Mouse (Mus musculus): ENCODE data around the gene Npm3. TPM values are rescaled to one million over a fixed set of nuclear protein-coding genes. Genes with fewer than 3 reads are reported as not detected.
A peak's percentile ranks its signal among the peaks of the same experiment; 100 is the strongest.

Gene Npm3
- polyA plus RNA-seq, 1 experiment, result 68.2 TPM

DNA sequence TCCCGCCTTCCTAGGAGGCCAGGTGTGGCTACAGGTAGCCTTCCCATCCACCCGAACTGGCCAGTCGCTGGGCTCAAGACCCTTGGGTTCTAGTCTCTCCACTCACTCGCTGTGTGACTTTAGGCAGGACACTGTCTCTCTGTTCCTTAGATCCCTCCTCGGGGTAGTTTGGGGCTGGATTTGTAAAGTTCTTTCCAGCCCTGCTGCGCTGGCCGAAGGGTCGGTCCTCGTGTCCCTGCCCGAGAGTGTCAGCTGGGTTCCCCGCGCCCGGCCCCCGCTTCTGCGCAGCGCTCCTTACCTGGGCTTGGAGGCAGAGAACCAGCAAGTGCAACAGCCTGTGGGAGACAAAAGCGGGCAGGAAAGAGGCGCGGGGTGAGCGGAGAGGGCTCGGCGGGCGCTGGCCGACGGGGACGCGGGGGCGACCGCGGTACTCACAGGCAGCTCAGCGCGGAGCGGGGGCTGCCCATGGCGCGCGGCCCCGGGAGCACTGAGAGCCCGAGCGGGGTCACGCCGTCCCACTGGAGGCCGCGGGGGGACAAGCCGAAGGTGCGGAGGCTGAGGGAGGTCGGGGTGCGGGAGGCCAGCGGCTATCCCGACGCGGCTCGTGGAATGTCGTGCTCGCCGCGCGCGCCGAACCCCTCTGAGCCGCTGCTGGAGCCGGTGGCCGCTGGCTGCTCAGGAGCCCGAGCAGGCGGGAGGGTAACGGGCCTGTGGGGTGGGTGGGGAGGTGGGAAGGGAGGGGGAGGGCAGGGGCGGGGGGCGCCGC lies 7.0 kb downstream of the Npm3 start, which contains the start of gene Fgf8:
Gene Fgf8 (minus strand): TSS at position 698 of the 766 bp plus-strand sequence.
- H3K27ac ChIP-seq (ENCODE audit: insufficient read depth, low read length), result no peak within 1 kb of the TSS
- DNase-seq (ENCODE audit: low read depth in 1 of 2, low spot score in 2 of 2), result no peak
- WGBS, result 3% methylated on average over 56 of the region's 68 CpGs
- TF ChIP-seq POLR2A (IDR thresholded peaks at IDR 0.05; ENCODE audit: low read depth, low read length) (no peak), CTCF (IDR thresholded peaks at IDR 0.05; ENCODE audit: extremely low read depth, insufficient read depth, insufficient read length, insufficient replicate concordance) (no peak)
- peaks cover 5% of the 10 kb centered on the region for H3K4me1 ChIP-seq (ENCODE audit: control insufficient read depth, insufficient read depth, insufficient read length)
- peak within 1 kb of the TSS; percentile 23; the same call in 1 of the 2 replicates for H3K4me3 ChIP-seq (ENCODE audit: extremely low read depth, insufficient read depth, insufficient read length)
- peaks cover 24% of the 10 kb centered on the region for H3K27me3 ChIP-seq (ENCODE audit: control insufficient read depth, insufficient read depth, low read length)
- H3K36me3 ChIP-seq (ENCODE audit: control insufficient read depth, insufficient read depth, low read length), result no peaks in the 10 kb centered on the region

DNA sequence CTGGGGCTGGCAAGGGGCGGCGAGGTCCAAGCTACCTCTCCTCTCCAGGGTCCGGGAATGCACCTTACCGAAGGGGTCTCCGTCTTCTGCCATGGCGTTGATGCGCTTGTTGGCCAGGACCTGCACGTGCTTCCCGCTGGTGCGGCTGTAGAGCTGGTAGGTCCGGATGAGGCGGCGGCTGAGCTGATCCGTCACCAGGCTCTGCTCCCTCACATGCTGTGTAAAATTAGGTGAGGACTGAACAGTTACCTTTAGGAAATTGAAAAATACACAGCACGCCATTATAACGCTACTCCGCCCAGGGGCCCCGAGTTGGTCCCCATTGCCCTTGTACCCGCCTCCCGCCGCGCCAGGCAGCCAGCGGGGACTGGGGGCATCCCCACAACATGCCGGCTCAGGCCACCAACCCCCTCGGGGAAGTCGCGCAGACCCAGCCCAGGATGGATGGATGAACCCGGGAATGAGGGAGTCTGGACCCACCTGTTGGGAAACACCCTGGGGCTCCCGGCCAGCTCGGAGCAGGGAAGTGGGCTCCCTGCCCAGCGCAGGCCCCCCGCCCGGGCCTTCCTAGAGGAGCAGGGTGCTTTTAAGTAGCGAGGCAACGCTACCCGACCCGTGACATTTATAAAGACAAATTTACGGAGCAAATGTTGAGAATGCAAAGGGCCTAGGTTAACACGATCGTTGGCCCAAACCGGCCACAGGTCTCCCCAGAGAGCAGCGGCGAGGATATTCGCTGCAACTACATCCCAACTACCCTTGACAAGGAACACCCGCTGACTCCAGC lies 7.8 kb downstream of the Npm3 start:
- no peak for TF ChIP-seq POLR2A (IDR thresholded peaks at IDR 0.05; ENCODE audit: low read depth, low read length)
- no peak for TF ChIP-seq CTCF (IDR thresholded peaks at IDR 0.05; ENCODE audit: extremely low read depth, insufficient read depth, insufficient read length, insufficient replicate concordance)

DNA sequence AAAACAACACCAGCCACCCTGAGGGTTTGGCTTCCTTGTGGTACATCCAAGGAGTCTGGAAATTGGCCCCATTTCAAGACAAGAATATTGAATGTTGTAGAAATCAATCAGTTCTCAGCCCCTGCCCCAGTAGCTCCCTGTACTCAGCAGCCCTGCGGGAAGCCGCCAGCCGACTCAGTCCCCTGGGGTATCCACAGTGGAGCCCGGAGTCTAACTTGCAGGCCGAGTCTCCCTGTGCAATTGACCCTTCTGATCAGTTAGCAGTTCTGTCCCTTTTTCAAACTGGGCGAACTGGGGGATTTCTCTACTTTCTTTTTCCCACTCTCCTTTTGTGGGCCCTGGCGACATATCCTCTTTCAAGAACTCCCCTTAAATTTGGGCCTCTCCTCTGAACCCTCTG lies 8.6 kb downstream of the Npm3 start:
- H3K27ac ChIP-seq (ENCODE audit: insufficient read depth, low read length), result no peak overlapping the region
- DNase-seq (ENCODE audit: low read depth in 1 of 2, low spot score in 2 of 2), result no peak
- no peaks in the 10 kb centered on the region for H3K36me3 ChIP-seq (ENCODE audit: control insufficient read depth, insufficient read depth, low read length)
- WGBS, result 51% methylated on average over 7 of the region's 7 CpGs
- TF ChIP-seq CTCF (IDR thresholded peaks at IDR 0.05; ENCODE audit: extremely low read depth, insufficient read depth, insufficient read length, insufficient replicate concordance) (no peak), POLR2A (IDR thresholded peaks at IDR 0.05; ENCODE audit: low read depth, low read length) (no peak)
- H3K4me1 ChIP-seq (ENCODE audit: control insufficient read depth, insufficient read depth, insufficient read length), result peaks cover 7% of the 10 kb centered on the region; the same call in 1 of the 2 replicates
- H3K27me3 ChIP-seq (ENCODE audit: control insufficient read depth, insufficient read depth, low read length), result peaks cover 31% of the 10 kb centered on the region
- H3K4me3 ChIP-seq (ENCODE audit: extremely low read depth, insufficient read depth, insufficient read length), result no peak overlapping the region

More for the DNA sequence above, 7.8 kb downstream of the Npm3 start:
- Histone ChIP-seq H3K36me3 (ENCODE audit: control insufficient read depth, insufficient read depth, low read length) (no peaks in the 10 kb centered on the region), H3K27ac (ENCODE audit: insufficient read depth, low read length) (no peak overlapping the region), H3K27me3 (ENCODE audit: control insufficient read depth, insufficient read depth, low read length) (peaks cover 31% of the 10 kb centered on the region), H3K4me3 (ENCODE audit: extremely low read depth, insufficient read depth, insufficient read length) (no peak overlapping the region), H3K4me1 (ENCODE audit: control insufficient read depth, insufficient read depth, insufficient read length) (peaks cover 10% of the 10 kb centered on the region)
- DNase-seq (ENCODE audit: low read depth in 1 of 2, low spot score in 2 of 2), result no peak
- WGBS, result 12% methylated on average over 45 of the region's 45 CpGs

DNA sequence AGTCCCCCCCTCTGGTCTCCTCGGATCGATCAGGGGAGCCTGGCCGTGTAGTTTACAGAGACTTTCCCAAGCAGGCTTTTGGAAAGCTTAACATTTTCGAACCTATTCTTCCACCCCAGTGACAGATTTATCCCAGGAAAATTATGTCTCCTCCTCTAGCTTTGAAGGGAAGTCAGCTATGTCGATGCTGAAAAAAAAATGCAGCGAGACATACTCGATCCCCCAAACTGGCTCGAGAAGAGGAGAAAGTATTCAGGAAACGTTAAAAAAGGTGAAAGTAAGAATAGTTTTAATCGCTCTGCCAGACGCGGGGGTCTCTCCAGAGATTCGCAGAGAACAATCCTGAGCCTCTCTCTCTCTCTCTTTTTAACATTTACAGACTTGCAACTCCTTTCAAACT lies 9.2 kb downstream of the Npm3 start:
- H3K27me3 ChIP-seq (ENCODE audit: control insufficient read depth, insufficient read depth, low read length), result peaks cover 31% of the 10 kb centered on the region
- WGBS, result 35% methylated on average over 13 of the region's 13 CpGs
- H3K27ac ChIP-seq (ENCODE audit: insufficient read depth, low read length), result no peak overlapping the region
- no peaks in the 10 kb centered on the region for H3K36me3 ChIP-seq (ENCODE audit: control insufficient read depth, insufficient read depth, low read length)
- no peak overlapping the region for H3K4me3 ChIP-seq (ENCODE audit: extremely low read depth, insufficient read depth, insufficient read length)
- TF ChIP-seq CTCF (IDR thresholded peaks at IDR 0.05; ENCODE audit: extremely low read depth, insufficient read depth, insufficient read length, insufficient replicate concordance), result no peak
- TF ChIP-seq POLR2A (IDR thresholded peaks at IDR 0.05; ENCODE audit: low read depth, low read length), result no peak
- H3K4me1 ChIP-seq (ENCODE audit: control insufficient read depth, insufficient read depth, insufficient read length), result peaks cover 7% of the 10 kb centered on the region; the same call in 1 of the 2 replicates
- DNase-seq (ENCODE audit: low read depth in 1 of 2, low spot score in 2 of 2), result no peak

DNA sequence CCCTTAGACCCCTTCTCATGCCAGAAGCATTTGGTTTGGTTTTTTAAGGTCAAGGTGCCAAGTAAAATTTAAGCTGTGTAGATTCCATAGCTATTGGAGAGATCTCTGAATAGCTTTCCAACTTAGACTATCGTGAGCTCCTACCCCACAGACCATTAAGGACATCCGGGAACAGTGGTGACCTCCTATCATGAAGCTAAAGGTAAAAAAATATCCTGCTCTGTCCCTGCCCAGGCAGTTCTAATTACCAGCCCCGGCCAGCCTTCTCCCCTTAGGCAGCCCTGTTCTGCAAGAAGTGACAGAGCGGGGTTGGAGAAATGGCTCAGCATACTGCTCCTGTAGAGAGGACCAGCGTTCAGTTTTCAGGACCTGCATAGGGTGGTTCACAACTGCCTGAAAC lies 10.9 kb downstream of the Npm3 start:
- Histone ChIP-seq H3K4me1 (ENCODE audit: control insufficient read depth, insufficient read depth, insufficient read length) (peaks cover 7% of the 10 kb centered on the region; the same call in 1 of the 2 replicates), H3K36me3 (ENCODE audit: control insufficient read depth, insufficient read depth, low read length) (no peaks in the 10 kb centered on the region), H3K27me3 (ENCODE audit: control insufficient read depth, insufficient read depth, low read length) (peaks cover 29% of the 10 kb centered on the region), H3K4me3 (ENCODE audit: extremely low read depth, insufficient read depth, insufficient read length) (no peak overlapping the region), H3K27ac (ENCODE audit: insufficient read depth, low read length) (no peak overlapping the region)
- DNase-seq (ENCODE audit: low read depth in 1 of 2, low spot score in 2 of 2), result no peak
- WGBS, result 88% methylated on average over 5 of the region's 5 CpGs
- TF ChIP-seq POLR2A (IDR thresholded peaks at IDR 0.05; ENCODE audit: low read depth, low read length) (no peak), CTCF (IDR thresholded peaks at IDR 0.05; ENCODE audit: extremely low read depth, insufficient read depth, insufficient read length, insufficient replicate concordance) (no peak)

DNA sequence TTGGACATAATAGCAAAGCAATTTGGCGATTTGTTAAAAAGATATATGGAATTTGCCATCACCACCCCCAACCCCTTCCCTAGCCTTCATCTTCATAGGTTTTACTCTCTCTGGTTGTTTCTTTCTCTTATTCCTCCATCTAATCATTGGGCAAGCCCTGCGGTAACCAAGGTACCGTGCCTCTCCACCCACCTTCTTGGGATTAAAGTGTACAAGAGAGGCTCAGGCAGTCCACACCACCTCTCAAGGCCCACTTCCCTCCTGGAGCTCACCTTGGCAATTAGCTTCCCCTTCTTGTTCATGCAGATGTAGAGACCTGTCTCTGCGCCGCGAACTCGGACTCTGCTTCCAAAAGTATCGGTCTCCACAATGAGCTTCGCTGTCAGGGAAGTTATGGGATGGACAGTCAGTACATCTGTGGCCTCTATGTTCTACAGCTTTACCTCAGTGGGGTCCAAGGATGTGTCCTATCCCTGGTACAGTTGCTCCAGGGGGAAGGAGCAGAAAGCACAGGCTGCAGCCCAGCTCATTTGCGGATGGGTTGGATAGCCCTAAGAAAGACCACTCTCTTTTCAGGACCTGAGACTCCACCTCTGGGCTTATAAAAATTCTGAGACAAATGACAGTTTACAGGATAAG lies 11.4 kb downstream of the Npm3 start:
- no peak overlapping the region for H3K27ac ChIP-seq (ENCODE audit: insufficient read depth, low read length)
- no peaks in the 10 kb centered on the region for H3K36me3 ChIP-seq (ENCODE audit: control insufficient read depth, insufficient read depth, low read length)
- peaks cover 7% of the 10 kb centered on the region; the same call in 1 of the 2 replicates for H3K4me1 ChIP-seq (ENCODE audit: control insufficient read depth, insufficient read depth, insufficient read length)
- DNase-seq (ENCODE audit: low read depth in 1 of 2, low spot score in 2 of 2), result no peak
- peaks cover 24% of the 10 kb centered on the region for H3K27me3 ChIP-seq (ENCODE audit: control insufficient read depth, insufficient read depth, low read length)
- no peak overlapping the region for H3K4me3 ChIP-seq (ENCODE audit: extremely low read depth, insufficient read depth, insufficient read length)
- WGBS, result 93% methylated on average over 10 of the region's 10 CpGs
- TF ChIP-seq POLR2A (IDR thresholded peaks at IDR 0.05; ENCODE audit: low read depth, low read length) (no peak), CTCF (IDR thresholded peaks at IDR 0.05; ENCODE audit: extremely low read depth, insufficient read depth, insufficient read length, insufficient replicate concordance) (no peak)
